Mouse (Mus musculus): ENCODE measurements around the gene Acp2. TPM values are rescaled to one million over a fixed set of nuclear protein-coding genes. Genes with fewer than 3 reads are reported as not detected.
"Not testable (repeated sequence)": the region's sequence is repeated elsewhere in the genome, so short reads cannot be mapped to it uniquely, and the experiment has no call there.

The Acp2 gene
- total RNA-seq, 2 experiments from 2014 or later: 0.77 to 4.5 TPM

DNA sequence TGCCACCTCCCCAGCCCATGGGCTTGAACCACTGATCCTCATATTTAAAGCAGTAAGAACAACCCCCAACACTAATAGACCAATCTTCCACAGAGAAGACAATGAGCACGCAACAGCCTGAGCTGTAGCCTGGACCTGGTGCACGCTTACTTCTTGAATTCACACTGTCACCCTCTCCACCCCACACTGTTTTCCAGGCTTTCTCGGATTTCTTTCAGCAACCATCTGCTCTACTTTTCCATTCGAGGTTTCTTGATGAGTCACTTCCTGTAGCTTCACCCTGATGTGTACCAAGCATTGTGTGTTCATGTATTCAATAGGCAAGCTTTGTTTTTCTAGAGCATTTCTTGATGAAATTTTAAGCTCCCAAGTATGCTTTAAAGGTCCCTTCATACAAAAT is 15.3 kb upstream of the Acp2 start:
- no peak for ATAC-seq (replicated peaks; ENCODE audit: low FRiP score, poor library complexity, severe bottlenecking)

DNA sequence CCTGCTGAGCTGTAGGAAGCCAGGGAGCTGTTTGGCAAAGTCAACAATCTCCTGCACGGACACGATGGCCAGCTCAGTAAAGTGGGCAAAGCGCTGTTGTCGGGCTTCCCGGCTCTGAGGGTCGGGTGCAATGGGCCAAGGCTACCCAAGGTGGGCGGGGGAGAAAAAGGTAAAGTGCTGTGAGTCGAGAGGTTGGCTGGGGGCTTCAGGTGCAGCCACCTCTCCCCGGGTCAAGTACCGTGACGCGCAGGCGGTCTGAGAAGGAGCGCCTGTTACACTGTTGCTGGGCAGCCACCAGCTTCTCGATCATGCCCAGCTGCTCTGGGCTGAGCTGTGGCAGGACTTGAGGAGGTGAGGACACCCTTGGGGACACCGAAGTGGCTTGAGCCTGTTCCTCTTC is 12.2 kb upstream of the Acp2 start:
- no peak for ATAC-seq (replicated peaks; ENCODE audit: low FRiP score, poor library complexity, severe bottlenecking)

DNA sequence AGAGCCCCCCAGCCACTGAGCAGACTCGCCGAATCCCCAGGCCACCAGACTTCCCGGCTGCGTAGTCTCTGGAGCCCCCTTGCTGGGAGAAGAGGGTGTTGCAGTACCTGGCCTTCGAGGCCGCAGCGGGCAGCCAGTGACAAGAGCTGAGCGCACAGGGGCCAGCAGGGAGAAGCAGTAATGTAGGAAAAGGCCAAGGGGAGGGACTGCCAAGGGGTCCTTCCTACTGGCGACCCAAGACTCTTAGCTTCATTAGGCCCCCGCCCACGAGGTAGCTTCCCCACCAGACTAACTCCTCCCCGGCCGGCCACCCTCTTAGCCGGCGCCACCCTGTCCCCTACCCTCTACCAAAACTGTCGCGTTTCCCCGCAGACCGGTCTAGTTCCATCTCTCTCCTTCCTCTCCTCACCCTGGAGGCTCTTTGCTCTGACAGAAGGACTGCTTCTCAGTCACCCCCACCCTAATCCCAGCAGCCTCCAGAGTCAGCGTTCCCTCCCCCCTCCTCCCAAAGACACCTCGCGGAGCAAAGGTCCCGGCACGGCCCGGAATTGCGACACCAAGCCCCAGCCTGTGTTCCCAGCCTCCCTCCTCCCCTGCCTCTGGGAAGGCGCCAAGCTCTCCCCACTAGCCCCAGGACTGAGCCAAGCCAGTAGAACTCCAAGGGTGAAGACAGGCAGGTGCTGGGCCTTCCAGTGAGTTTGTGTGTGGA is 7.9 kb upstream of the Acp2 start:
- ATAC-seq (replicated peaks; ENCODE audit: low FRiP score, poor library complexity, severe bottlenecking): 0 out of 2 replicates have a peak, but pooled peaks have one; percentile 41

GRCm38 (mm10) chr2:91196577-91197001 is 6.1 kb upstream of the Acp2 start:
- ATAC-seq (replicated peaks; ENCODE audit: low FRiP score, poor library complexity, severe bottlenecking): no peak

- ATAC-seq (replicated peaks; ENCODE audit: low FRiP score, poor library complexity, severe bottlenecking): no peak
Measured at GRCm38 (mm10) chr2:91198888-91199287, 3.8 kb upstream of the Acp2 start.

GRCm38 (mm10) chr2:91202972-91203656 is 429 bp downstream of the Acp2 start:
- peak; percentile 60 for ATAC-seq (replicated peaks; ENCODE audit: low FRiP score, poor library complexity, severe bottlenecking)

DNA sequence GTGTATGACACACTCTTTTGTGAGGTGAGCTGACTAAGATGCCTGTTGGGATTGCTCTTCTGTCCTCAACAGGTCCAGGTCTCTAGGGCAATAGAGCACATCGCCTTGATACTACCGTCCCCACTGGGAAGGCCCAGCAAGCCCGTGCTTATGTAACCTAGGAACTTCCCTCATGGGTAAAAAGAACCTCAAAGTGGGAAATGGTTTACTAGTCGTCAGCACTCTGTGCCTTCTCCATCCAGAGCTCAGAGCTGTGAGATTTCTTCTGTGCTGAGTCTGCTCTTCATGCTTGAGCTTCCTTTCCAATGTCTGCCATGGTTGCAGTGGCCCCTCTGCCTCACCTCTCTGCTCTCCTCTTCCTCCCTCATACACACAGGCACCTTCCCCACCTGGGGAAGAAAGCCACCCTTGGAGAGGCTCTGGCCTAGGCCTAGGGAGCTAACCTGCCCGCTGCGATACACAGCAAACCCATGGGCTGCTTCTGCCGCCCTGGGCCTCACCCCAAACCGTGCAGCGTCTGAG is 3.6 kb downstream of the Acp2 start:
- no peak for ATAC-seq (replicated peaks; ENCODE audit: low FRiP score, poor library complexity, severe bottlenecking)

GRCm38 (mm10) chr2:91213311-91213710 is 10.6 kb downstream of the Acp2 start:
- ATAC-seq (replicated peaks; ENCODE audit: low FRiP score, poor library complexity, severe bottlenecking): no peak

GRCm38 (mm10) chr2:91217032-91217431 is 14.3 kb downstream of the Acp2 start:
- no peak for ATAC-seq (replicated peaks; ENCODE audit: low FRiP score, poor library complexity, severe bottlenecking)

- no peak for ATAC-seq (replicated peaks; ENCODE audit: low FRiP score, poor library complexity, severe bottlenecking)
Measured at GRCm38 (mm10) chr2:91220501-91220900, 17.8 kb downstream of the Acp2 start.

DNA sequence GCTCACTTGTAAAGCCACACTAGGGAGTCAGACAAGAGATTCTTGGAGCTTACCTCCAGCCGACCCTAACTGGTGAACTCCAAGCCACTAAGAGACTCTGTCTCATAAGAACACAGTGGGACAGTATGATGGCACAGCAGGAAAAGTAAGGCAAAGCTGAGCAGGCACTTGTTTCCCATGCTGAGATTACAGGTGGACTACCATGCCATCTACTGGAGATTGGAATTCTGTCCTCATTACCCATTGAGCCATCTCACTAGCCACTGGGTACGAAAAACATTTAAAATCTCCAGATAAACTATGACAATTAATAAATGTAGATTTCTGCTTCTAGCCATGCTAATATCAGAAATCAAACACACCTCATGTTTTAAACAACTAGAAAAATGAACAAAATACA is 20.9 kb downstream of the Acp2 start:
- ATAC-seq (replicated peaks; ENCODE audit: low FRiP score, poor library complexity, severe bottlenecking): no peak

- no peak for ATAC-seq (replicated peaks; ENCODE audit: low FRiP score, poor library complexity, severe bottlenecking)
Measured at GRCm38 (mm10) chr2:91229735-91230134, 27.1 kb downstream of the Acp2 start.

DNA sequence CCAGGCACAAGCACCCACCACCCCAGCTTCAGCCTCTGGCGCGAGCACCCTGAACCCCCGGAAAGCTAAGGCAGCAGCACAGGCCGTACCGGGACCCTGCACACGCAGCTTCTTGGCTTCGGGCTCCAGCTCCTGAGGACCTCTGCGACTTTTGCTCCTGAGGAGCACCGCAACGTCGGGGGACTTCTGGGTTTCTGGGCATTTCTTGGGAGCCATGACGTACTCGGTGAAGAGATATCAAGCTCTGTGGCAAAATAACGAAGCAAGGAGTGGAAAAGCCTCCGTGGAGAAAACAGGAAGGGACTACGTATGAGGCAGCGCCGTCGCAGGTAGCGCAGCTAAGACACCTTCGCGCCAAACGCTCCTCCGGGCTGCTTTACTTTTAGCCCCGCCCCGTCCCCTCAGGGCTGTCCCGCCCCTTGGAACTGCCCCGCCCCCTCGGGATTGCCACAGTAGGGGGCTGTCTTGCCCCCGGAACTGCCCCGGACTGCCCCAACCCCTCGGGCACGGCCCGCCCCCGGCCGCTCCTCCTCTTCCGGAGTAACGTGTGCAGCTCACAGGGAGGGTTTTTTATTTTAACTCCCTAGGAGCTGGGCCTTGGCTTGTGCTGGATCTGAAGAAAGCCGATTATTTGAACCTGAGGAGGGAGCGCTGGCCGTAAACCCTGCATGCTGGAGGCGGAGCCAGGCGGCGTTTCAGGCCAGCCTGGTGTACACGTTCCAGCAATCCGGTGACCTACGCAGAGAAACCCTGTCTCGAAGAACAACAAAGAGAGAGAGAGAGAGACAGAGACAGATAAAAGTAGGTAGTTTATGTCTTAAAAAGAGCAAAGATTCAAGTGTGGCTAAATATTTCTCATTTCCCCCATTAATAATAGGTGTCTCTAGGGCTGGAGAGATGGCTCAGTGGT is 34.2 kb downstream of the Acp2 start, which contains the start of gene Ddb2:
Ddb2 (minus strand) TSS at position 382 of the 910 bp plus-strand sequence.
- ATAC-seq (replicated peaks; ENCODE audit: low FRiP score, poor library complexity, severe bottlenecking): peak; percentile 94

DNA sequence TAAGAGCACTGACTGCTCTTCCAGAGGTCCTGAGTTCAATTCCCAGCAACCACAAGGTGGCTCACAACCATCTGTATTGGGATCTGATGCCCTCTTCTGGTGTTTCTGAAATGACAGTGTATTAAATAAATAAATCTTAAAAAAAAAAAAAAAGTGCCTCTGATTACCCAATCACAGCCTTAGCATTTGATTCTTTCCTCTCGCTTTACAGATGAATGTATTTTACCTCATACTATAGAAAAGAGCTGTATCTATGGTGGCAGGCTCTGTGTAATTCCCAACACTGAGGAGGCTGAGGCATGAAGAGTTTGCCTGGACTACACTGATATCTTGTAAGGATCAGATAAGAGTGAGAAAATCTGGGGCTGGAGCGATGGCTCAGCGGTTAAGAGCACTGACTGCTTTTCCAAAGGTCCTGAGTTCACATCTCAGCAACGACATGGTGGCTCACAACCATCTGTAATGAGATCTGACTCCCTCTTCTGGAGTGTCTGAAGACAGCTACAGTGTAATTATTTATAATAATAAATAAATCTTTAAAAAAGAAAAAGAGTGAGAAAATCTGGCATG is 34.9 kb downstream of the Acp2 start:
- not testable (repeated sequence) for ATAC-seq (replicated peaks; ENCODE audit: low FRiP score, poor library complexity, severe bottlenecking)

DNA sequence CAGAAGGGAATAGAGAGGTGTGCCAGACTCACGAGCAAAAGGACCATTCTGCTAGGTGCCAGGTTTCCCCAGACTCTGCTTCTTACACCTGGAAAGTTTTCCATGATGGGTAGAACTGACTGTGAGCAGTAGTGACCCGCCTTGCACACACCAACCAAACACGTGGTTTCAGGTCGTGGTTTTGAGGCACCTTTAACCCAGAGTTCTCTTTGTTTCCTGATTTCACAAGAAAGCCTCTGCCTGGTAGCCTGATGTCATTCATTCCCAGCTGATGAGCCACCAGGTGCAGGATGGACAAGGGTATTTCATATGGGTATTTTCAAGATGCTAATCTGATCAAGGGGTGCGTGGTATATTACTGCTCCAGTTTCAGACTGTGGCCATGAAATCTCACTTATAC is 39.9 kb downstream of the Acp2 start:
- no peak for ATAC-seq (replicated peaks; ENCODE audit: low FRiP score, poor library complexity, severe bottlenecking)

- ATAC-seq (replicated peaks; ENCODE audit: low FRiP score, poor library complexity, severe bottlenecking): no peak
Measured at GRCm38 (mm10) chr2:91243416-91243815, 40.7 kb downstream of the Acp2 start.

- ATAC-seq (replicated peaks; ENCODE audit: low FRiP score, poor library complexity, severe bottlenecking): no peak; the same call in 1 of the 2 replicates
Measured at GRCm38 (mm10) chr2:91244557-91245228, 42.0 kb downstream of the Acp2 start.

DNA sequence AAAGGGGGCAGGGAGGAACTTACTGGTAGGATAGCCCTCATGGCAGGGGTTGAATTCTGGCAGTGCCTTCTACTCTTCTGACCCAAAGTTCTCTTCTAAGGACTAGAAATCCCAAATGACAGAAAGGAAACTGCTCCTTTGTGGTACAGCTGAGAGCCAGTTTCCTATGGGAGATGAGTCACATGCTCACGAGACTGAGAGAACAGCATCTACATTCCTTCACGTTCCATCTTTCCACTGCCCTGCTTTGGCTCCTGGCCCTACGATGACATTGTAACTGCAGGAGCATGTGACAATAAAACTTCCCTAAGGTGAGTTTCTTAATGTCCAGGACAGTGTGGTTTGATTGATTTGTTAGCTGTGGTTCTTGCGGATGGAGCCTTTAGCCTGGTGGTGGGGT is 45.7 kb downstream of the Acp2 start:
- ATAC-seq (replicated peaks; ENCODE audit: low FRiP score, poor library complexity, severe bottlenecking): no peak

DNA sequence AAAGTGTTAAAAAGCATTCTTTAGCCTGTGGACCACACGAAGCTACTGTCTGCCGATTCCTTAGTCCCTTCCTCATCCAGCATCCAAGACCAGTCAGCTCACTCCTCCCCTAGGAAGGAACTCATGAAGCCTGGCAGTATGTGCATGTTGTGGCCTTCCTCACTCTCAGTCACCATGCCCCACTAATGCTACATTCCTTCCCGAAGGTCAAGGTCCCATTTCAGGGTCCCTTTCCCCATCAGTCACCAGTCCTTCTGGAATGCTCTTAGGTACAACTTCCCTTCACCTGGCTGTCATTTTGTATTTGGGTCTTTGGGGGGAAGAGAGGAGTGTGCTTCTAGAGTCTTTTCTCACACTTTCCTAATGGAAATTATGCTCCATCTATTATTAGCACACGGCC is 49.3 kb downstream of the Acp2 start:
- ATAC-seq (replicated peaks; ENCODE audit: low FRiP score, poor library complexity, severe bottlenecking): no peak

Data from erythroblast, adult 5-6 weeks (primary cell).